Mouse (Mus musculus): ENCODE data around the gene Apol7b. TPM values are rescaled to one million over a fixed set of nuclear protein-coding genes. Genes with fewer than 3 reads are reported as not detected.
"Not testable (repeated sequence)": the region's sequence is repeated elsewhere in the genome, so short reads cannot be mapped to it uniquely, and the experiment has no call there.

The Apol7b gene
- not detected in 2 replicates for polyA plus RNA-seq (2014; fragmentation: Nextera tagmentation; extraction: Ambion mirVana)

GRCm38 (mm10) chr15:77447392-77447791, at the start of gene Apol7b:
Apol7b (minus strand) TSS chr15:77447492.
- H3K9ac ChIP-seq (replicated peaks; ENCODE audit: low read depth, low read length); H3K4me3 ChIP-seq (ENCODE audit: low read depth, low read length); H3K36me3 ChIP-seq (ENCODE audit: control insufficient read depth, insufficient read depth, low read length); ATAC-seq (ENCODE audit: insufficient number of reproducible peaks, insufficient read depth, low FRiP score, low read depth); H3K4me1 ChIP-seq (ENCODE audit: control insufficient read depth, insufficient read depth, low read length); H3K4me2 ChIP-seq (replicated peaks; ENCODE audit: low read depth, low read length); H3K27ac ChIP-seq (ENCODE audit: low read length); H3K27me3 ChIP-seq (ENCODE audit: control insufficient read depth, insufficient read depth, low read length); H3K9me3 ChIP-seq (ENCODE audit: control insufficient read depth, low read depth, low read length): not testable (repeated sequence)
- WGBS, result 91% methylated on average over 2 of the region's 2 CpGs

DNA sequence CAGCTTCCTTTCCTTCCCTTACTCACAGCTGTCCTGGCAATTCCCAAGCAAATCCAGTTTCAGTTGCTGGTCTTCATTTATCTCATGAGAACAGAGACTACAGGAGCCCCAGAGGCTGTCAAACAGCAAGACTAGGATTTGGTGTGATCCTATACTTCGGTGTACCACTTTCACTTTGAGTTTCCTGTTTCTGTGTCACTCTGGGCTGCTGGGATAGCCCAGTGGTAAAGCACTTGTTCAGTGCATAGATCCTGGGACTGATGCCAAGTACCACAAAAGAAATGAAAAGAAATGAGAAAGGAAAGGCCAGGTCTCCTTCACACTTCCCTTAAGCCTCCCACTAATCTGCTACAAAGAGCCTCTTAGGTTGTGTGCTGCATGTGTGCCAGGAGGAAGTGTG, 47.4 kb upstream of the Apol7b start:
- H3K27ac ChIP-seq (ENCODE audit: low read length); H3K4me1 ChIP-seq (ENCODE audit: control insufficient read depth, insufficient read depth, low read length); H3K9ac ChIP-seq (replicated peaks; ENCODE audit: low read depth, low read length); H3K36me3 ChIP-seq (ENCODE audit: control insufficient read depth, insufficient read depth, low read length); H3K4me3 ChIP-seq (ENCODE audit: low read depth, low read length); H3K4me2 ChIP-seq (replicated peaks; ENCODE audit: low read depth, low read length); H3K27me3 ChIP-seq (ENCODE audit: control insufficient read depth, insufficient read depth, low read length); ATAC-seq (ENCODE audit: insufficient number of reproducible peaks, insufficient read depth, low FRiP score, low read depth); H3K9me3 ChIP-seq (ENCODE audit: control insufficient read depth, low read depth, low read length): not testable (repeated sequence)
- WGBS, result 83% methylated on average over 1 of the region's 1 CpGs

GRCm38 (mm10) chr15:77493181-77493580, 45.9 kb upstream of the Apol7b start:
- H3K36me3 ChIP-seq (ENCODE audit: control insufficient read depth, insufficient read depth, low read length); ATAC-seq (ENCODE audit: insufficient number of reproducible peaks, insufficient read depth, low FRiP score, low read depth); H3K9me3 ChIP-seq (ENCODE audit: control insufficient read depth, low read depth, low read length); H3K4me1 ChIP-seq (ENCODE audit: control insufficient read depth, insufficient read depth, low read length); H3K4me3 ChIP-seq (ENCODE audit: low read depth, low read length); H3K27ac ChIP-seq (ENCODE audit: low read length); H3K27me3 ChIP-seq (ENCODE audit: control insufficient read depth, insufficient read depth, low read length); H3K9ac ChIP-seq (replicated peaks; ENCODE audit: low read depth, low read length); H3K4me2 ChIP-seq (replicated peaks; ENCODE audit: low read depth, low read length): not testable (repeated sequence)
- WGBS, result no CpG with 5 or more reads among the region's 1 CpGs

DNA sequence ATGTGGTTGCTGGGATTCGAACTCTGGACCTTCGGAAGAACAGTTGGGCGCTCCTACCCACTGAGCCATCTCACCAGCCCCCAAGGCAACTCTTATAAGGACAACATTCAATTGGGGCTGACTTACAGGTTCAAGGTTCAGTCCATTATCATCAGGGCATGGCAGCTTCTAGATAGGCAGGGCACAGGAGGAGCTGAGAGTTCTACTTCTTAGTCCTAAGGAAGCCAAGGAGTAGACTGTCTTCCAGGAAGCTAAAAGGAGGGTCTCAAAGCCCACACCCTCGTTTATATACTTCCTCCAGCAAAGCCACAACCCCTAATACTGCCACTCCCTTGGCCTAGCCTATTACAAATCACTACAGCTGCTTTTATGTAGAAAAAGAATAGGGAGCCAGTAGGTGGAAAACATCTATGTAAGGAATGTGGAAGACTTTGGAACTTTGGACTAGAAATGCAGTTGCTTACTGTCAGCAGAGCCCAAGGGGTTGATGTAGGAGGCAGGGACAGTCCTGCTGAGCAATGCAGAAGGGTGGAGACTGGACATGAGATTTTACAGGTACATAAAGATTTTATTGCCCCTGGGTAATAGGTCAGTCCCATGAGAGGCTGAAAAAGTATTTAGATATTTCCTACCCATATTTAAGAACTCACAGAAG, 35.0 kb upstream of the Apol7b start:
- WGBS, result 75% methylated on average over 4 of the region's 4 CpGs
- no peak overlapping the region for H3K4me3 ChIP-seq (ENCODE audit: low read depth, low read length)
- no peaks in the 10 kb centered on the region for H3K4me1 ChIP-seq (ENCODE audit: control insufficient read depth, insufficient read depth, low read length)
- H3K4me2 ChIP-seq (replicated peaks; ENCODE audit: low read depth, low read length), result no peak overlapping the region
- no peak for ATAC-seq (ENCODE audit: insufficient number of reproducible peaks, insufficient read depth, low FRiP score, low read depth)
- H3K9ac ChIP-seq (replicated peaks; ENCODE audit: low read depth, low read length), result no peak overlapping the region
- H3K9me3 ChIP-seq (ENCODE audit: control insufficient read depth, low read depth, low read length), result no peaks in the 10 kb centered on the region
- H3K27ac ChIP-seq (ENCODE audit: low read length), result no peak overlapping the region
- H3K27me3 ChIP-seq (ENCODE audit: control insufficient read depth, insufficient read depth, low read length), result no peaks in the 10 kb centered on the region
- H3K36me3 ChIP-seq (ENCODE audit: control insufficient read depth, insufficient read depth, low read length), result no peaks in the 10 kb centered on the region

GRCm38 (mm10) chr15:77476693-77477092, 29.4 kb upstream of the Apol7b start, which contains the start of gene Apol10a:
Apol10a (plus strand) TSS chr15:77477047.
- not testable (repeated sequence) for H3K27ac ChIP-seq (ENCODE audit: low read length); ATAC-seq (ENCODE audit: insufficient number of reproducible peaks, insufficient read depth, low FRiP score, low read depth); H3K4me2 ChIP-seq (replicated peaks; ENCODE audit: low read depth, low read length); H3K4me3 ChIP-seq (ENCODE audit: low read depth, low read length); H3K36me3 ChIP-seq (ENCODE audit: control insufficient read depth, insufficient read depth, low read length); H3K9me3 ChIP-seq (ENCODE audit: control insufficient read depth, low read depth, low read length); H3K27me3 ChIP-seq (ENCODE audit: control insufficient read depth, insufficient read depth, low read length); H3K9ac ChIP-seq (replicated peaks; ENCODE audit: low read depth, low read length); H3K4me1 ChIP-seq (ENCODE audit: control insufficient read depth, insufficient read depth, low read length)
- 89% methylated on average over 2 of the region's 2 CpGs for WGBS

- H3K4me1 ChIP-seq (ENCODE audit: control insufficient read depth, insufficient read depth, low read length); ATAC-seq (ENCODE audit: insufficient number of reproducible peaks, insufficient read depth, low FRiP score, low read depth); H3K4me3 ChIP-seq (ENCODE audit: low read depth, low read length); H3K27me3 ChIP-seq (ENCODE audit: control insufficient read depth, insufficient read depth, low read length); H3K36me3 ChIP-seq (ENCODE audit: control insufficient read depth, insufficient read depth, low read length); H3K9me3 ChIP-seq (ENCODE audit: control insufficient read depth, low read depth, low read length); H3K4me2 ChIP-seq (replicated peaks; ENCODE audit: low read depth, low read length); H3K9ac ChIP-seq (replicated peaks; ENCODE audit: low read depth, low read length); H3K27ac ChIP-seq (ENCODE audit: low read length): not testable (repeated sequence)
- 74% methylated on average over 6 of the region's 7 CpGs for whole genome bisulfite sequencing
These were observed 27.6 kb upstream of the Apol7b start for GRCm38 (mm10) chr15:77474699-77475390.

DNA sequence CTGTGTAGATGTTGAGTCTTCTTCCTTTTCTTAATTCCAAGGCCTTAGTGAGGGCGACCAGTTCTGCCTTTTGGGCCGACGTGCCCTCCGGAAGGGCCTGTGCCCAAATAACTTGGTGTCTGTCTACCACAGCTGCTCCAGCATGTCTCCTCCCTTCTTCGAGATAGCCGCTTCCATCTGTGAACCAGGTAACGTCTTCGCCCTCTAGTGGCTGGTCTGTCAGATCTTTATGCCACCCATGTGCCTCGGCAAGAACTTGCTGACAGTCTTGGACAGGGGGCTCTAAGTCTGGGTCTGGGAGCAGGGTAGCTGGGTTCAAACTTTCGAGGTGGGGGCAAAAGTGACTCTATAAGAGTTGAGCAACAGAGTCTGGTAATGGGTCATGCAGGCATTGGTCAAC, 2.6 kb upstream of the Apol7b start:
- H3K4me1 ChIP-seq (ENCODE audit: control insufficient read depth, insufficient read depth, low read length); H3K9me3 ChIP-seq (ENCODE audit: control insufficient read depth, low read depth, low read length); H3K9ac ChIP-seq (replicated peaks; ENCODE audit: low read depth, low read length); H3K27ac ChIP-seq (ENCODE audit: low read length); ATAC-seq (ENCODE audit: insufficient number of reproducible peaks, insufficient read depth, low FRiP score, low read depth); H3K36me3 ChIP-seq (ENCODE audit: control insufficient read depth, insufficient read depth, low read length); H3K4me2 ChIP-seq (replicated peaks; ENCODE audit: low read depth, low read length); H3K4me3 ChIP-seq (ENCODE audit: low read depth, low read length); H3K27me3 ChIP-seq (ENCODE audit: control insufficient read depth, insufficient read depth, low read length): not testable (repeated sequence)
- WGBS, result 47% methylated on average over 10 of the region's 10 CpGs

GRCm38 (mm10) chr15:77445668-77446067, 1.6 kb downstream of the Apol7b start:
- not testable (repeated sequence) for H3K9ac ChIP-seq (replicated peaks; ENCODE audit: low read depth, low read length); H3K27ac ChIP-seq (ENCODE audit: low read length); H3K27me3 ChIP-seq (ENCODE audit: control insufficient read depth, insufficient read depth, low read length); H3K4me3 ChIP-seq (ENCODE audit: low read depth, low read length); ATAC-seq (ENCODE audit: insufficient number of reproducible peaks, insufficient read depth, low FRiP score, low read depth); H3K9me3 ChIP-seq (ENCODE audit: control insufficient read depth, low read depth, low read length); H3K36me3 ChIP-seq (ENCODE audit: control insufficient read depth, insufficient read depth, low read length); H3K4me1 ChIP-seq (ENCODE audit: control insufficient read depth, insufficient read depth, low read length); H3K4me2 ChIP-seq (replicated peaks; ENCODE audit: low read depth, low read length)
- 58% methylated on average over 1 of the region's 1 CpGs for WGBS
